Mouse (Mus musculus) adrenal gland, postnatal 36 days (tissue): ENCODE results near the gene Piezo1. TPM values are rescaled to one million over a fixed set of nuclear protein-coding genes. Genes with fewer than 3 reads are reported as not detected.
"Not testable (repeated sequence)": the region's sequence is repeated elsewhere in the genome, so short reads cannot be mapped to it uniquely, and the experiment has no call there.

Experiments used
- DNase-seq, 2 experiments: peaks; one replicate each; pipeline ENCODE4 v3.0.0; 2021; ENCODE audit warnings: mixed read lengths in 1 of 2
- long read RNA-seq, 2 experiments: library from polyadenylated mRNA; stranded (forward); transcript quantifications; one replicate each; pipeline ENCODE4 v2.0.0; 2021; ENCODE audit warnings: borderline sequencing depth in 2 of 2
- total RNA-seq, 2 experiments: library from RNA; stranded (reverse); gene quantifications; 2 replicates each; pipeline ENCODE4 v1.2.3; 2021

Gene Piezo1
- total RNA-seq: 10 to 100 TPM; 19.5 to 24.7 TPM
- long read RNA-seq, experiment 1, partial matches to known transcripts: 2 of 2 reads
- long read RNA-seq, experiment 1, other reads (novel, unspliced or antisense): 0 of 2 reads
- long read RNA-seq, experiment 2, partial matches to known transcripts: 1 of 4 reads
- long read RNA-seq, experiment 2, other reads (novel, unspliced or antisense): 3 of 4 reads

DNA sequence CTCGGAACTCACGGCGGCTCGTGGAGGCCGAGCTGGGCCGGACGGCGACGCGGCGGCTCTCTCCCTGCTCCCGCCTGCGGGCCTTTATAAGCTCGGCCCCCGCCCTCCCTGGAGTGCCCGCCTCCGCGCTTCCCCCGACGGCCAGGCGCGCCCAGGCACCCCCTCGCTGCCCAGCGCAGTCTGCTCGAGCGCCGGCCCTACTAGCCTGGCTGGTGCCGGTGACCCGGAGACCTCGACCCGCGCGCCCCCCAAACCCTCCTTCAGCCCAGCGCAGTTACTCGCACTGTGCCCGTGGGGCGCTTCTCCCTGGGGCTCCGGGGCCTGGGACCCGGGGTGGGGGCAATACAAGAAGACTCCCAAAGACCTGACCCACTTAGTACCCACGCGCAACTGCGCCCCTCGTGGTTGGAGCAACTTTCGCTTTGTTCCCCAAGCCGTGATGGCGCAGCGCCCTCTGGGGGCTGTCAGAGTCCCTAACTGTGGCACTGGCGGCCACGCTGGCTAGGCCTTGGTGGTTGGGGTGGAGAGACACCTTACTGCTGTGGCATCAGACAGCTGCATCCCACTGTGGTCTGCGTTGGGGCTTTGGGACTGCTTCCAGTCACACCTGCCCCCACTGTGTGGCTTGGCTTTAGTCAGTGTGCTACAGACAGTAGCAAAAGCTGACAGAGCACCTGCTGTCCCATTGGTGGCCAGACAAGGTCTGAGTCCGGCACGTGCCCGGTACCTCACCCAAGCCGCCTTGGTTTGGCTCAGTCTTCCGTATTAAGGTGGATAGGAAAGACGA lies at the start of gene Piezo1:
Gene Piezo1, minus strand, starts transcription at position 65 of the 787 bp plus-strand sequence.
- DNase-seq: peak; percentile 93 to 95

DNA sequence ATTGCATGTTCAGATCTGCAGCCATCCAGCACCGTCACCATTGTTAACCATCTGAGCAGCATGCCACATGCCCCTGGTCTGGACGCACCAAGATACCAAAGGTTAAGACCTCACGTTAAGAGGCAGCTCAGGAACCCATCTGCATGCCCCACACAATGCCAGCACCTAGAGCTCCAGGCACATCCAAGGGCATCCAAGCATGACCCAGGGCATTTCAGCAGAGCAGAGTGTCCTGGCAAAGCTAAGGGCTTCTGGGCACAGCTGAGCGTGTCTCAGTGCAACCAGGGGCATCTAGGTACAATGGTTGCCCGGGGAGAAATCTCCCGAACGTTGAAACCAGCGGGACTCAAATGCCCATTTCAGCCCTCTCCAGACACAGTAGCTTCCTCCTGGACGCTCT lies 49.5 kb upstream of the Piezo1 start:
- no peak for DNase-seq

DNA sequence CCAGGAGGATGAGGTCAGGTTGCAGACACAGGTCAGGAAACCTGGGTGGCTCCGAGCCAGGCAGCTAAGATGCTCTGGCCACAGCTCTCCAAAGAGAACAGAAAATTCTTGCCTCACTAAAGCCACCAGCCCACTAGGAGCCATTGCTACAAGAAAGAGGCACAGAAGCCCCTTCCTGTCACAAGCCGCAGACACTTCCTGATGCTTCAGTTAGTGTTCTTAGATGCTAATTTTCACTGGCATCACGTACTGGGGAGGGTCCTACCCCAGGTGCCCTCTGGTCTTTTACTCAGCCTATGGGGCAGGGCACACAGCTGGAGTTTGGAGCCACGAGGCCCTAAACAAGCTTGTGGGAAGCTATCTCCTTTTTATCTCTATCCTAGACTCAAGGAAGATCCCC lies 44.9 kb upstream of the Piezo1 start:
- DNase-seq: no peak

DNA sequence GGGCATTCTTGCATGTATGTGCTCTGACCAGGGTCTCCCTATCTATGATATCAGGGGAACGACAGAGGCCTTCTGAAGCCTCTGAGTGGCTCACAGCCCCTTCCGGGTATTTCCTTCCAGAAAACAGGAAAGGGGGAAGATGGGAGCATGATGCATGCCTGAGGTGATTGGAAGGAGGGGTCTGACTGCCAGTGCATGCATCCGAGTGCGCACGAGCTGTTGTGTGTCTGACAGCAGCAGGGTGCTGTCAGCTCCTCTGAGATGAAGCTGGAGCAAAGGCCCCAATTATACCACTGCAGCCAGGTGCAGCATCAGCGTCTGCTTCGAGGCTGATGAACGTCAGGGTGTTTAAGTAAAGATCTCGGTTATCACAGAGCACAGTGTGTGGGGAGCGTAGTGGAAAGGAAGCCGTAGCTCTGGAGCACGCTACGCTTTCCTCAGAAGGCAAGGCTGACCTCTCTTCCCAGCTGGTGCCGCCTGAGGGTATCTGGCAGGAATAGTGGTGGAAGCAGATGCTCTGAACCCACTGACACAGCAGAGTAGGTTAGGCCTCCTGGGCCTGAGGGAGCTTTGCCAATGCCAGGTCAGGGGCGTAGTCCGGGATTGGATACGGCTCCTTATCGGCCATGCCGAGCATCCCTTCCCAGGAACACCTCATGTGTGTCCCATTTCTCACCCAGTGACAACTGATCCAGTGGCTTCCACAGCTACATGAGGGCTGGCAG lies 42.8 kb upstream of the Piezo1 start:
- DNase-seq: no peak

DNA sequence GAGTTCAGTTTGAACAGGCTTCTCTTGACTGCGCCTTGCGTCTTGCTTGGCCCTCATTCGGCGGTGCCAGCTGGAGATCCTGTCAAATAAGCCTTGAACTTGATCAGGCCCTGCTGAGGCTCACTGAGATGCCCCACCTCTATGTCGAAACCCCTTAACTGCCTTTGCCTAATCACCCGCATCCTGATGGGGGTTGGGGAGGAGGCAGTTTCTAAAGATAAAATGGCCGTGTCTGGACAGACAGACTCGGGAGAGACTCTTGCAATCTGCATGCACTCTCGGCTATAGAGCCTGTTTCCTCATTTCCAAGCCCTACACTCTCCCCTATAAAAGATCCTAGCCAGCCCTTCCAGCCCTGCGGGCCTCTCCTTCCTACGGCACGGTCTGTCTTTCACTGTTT lies 42.1 kb upstream of the Piezo1 start:
- DNase-seq: no peak

DNA sequence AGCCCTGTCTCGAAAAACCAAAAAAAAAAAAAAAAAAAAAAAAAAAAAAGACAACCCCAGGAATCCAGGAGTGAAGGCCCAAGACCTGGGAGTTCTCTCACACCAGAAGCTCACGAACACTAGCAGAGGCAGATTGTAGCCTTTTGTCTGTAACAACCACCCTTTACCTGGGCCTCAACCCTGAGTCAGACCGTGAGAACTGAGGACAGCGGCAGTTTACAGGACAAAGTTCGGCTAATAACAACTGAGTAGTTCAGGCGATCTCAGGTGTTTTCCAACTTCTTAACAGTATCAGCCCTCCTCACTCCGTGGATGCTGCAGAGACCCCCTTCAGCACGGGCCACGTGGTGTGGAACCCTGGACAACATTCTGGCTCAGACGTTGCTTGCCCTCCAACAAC lies 35.6 kb upstream of the Piezo1 start:
- DNase-seq: no peak

DNA sequence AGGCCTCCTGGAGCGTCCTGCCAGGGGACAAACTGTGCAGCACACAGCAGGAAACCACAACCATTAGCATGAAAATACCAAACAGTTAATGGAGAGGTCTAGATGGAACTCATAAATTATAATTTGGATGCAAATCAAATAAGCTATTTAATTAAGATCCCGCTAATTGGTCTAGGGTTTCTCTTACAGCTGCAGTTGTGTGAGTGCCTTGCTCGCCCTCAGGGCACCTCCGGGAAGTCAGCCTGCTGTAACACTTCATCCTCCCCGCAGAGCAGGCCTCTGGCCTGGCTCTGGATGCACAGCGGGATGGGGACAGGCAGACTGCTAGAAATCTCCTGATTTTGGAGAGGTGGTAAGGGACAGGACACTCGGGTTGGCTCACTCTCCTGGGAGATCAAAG lies 35.0 kb upstream of the Piezo1 start:
- DNase-seq: no peak

DNA sequence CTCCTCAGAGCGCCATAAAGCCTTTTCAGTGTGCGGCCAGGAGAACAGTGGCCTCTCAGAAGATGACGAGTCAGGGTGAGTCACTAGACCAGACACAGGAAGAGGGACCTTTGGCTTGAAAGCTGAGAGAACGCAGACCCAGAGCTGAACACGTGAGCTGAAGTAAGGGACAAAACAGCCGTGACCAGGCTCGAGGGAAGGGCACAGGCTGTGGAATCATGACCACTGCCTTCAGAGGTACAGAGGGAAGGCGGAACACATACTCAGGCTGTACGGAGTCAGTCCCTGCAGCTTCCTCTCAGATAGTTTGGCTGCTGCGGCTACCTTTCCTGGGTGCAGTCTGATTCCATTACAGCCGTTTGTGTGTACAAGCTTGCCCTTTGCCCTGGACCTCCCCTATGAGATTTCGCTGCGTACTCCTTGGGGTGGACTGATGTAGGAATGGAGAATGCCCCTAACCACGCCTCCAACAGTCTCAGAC lies 34.3 kb upstream of the Piezo1 start:
- DNase-seq: peak; percentile 43 to 52

DNA sequence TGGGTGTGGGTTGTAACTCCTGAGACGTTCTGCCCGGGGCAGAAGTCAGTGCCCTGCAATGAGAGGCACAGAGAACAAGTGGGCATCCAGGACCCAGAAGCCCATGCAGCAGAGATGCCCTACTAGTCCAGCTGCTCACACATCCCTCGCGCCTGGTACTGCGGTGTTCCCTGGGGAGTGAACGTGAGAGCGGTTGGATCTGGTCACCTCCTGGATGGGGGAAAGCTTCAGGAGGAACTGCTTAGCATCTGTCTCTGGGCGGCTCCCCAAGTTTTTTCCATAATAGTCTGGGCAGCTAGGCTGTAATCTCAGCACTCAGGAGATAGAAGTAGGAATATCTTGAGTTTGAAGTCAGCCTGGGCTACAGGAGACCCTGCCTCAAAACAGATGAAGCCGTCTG lies 33.9 kb upstream of the Piezo1 start:
- no peak for DNase-seq

DNA sequence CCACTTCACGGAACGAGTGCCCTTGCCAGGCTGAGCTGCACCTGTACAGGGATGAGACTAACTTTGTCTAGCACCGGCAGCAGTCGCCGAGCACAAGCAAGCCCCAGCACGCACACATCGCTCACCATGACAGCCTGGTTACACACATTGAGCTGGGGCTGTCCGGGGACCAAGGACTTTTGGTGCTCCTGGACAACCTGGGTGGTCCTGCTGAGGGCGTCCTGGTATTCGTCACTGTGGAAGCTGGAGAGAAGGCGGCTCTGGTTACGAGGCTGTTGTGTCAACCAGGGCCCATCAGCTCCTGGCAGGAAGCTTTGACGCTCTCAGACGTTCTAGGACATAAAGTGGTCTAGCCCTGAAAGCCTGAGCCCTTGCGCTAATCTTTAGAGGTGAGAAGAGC lies 29.8 kb upstream of the Piezo1 start:
- DNase-seq: no peak

DNA sequence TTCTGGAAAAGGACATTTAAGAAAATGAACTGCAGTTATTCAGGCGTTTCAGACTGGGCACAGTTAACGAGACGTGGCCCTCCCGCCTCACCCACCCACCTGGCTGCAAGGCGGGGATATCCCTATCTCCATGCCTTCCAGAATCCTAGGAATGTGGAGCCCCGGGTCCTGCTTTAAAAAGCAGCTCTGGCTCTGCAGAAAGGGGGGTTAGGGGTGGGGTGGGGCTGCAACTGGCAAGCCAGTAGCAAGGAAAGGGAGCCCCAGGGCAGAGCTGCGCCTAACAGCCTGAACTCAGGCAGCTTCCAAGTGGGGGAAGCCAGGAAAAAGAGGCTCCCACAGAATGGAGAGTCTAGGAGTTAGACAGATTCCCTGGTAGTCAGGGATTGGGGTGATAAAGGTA lies 28.1 kb upstream of the Piezo1 start:
- no peak for DNase-seq

DNA sequence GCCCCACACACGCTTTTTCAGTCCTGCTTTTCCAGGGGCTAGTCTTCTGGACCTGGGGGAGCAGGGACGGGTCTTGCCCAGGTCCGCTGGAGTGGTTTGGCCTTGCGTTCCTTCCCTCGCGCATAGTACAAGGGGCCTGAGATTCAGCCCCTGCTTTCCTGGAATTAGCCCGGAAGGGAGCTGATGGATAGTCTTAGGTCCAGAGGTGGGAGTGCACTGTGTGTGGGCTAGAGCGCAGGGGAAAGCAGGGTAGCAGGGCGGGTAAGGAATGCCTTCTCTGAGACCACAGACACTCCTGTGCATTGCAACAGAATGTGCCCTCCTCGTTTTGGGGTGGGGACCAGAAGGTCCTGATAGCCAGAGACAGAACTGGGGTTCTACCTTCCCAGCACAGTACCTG lies 26.0 kb upstream of the Piezo1 start:
- DNase-seq: no peak

DNA sequence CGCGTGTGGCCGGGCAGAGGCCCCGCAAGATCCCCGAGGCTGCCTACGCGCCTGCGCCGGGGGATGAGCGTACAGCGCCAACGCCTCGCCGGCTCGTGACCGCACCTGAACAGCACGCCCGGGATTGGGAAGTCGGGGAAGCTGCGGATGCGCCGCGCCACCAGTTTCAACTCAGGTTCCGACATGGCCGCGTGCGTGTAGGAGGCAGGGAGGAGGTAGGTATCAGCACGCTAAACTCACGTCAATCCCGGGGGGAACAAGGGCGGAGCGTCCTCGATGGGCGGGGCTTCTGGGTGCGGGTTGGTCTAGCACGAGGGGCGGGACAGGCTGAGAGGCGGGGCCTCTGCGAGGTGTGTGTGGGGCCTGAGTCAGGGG lies 25.5 kb upstream of the Piezo1 start, which contains the start of gene Aprt:
Gene Aprt, minus strand, starts transcription at position 262 of the 375 bp plus-strand sequence.
- DNase-seq: peak; percentile 96 to 98

DNA sequence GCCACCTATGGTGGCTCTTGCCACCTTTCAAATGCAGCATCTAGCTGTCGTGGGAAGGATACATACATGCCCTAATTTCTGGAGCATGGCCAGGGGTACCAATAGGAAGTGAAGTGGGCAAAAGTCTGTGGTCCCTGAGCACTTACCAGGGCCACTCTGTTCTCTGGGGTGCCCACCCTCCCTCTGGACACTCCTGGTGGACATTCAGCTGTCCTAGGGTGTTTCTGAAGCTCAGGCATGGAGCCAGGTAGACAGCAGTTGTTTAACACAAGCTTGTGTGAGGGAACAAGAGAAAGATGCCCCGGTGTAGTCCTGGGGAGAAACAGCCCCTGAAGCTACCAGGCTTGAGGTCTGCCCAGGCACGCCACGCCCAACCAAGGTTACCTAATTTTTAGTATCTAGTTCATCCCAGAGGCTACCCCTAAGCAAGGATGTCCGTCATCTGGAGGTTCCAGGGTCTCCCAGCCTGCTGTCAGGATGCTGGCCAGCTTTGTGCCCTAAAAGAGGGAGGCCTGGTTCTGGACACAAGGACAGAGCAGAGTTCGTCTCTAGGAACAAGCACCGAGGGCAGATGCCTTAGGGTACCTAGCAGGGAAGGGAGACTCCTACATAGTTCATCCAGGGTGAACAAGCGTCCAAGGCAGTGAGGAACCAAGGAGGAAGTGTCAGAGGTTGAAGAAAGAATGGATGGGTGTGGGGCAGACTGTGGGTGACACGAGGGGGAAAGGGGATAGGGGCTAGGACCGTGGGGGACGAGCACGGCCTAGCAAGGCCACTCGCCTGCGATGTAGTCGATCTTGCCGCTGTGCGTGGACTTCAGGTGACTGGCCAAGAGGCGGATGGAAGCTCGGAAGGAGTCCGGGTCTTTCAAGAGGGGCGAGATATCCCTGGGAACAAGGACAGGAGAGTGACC lies 24.9 kb upstream of the Piezo1 start:
- no peak for DNase-seq

DNA sequence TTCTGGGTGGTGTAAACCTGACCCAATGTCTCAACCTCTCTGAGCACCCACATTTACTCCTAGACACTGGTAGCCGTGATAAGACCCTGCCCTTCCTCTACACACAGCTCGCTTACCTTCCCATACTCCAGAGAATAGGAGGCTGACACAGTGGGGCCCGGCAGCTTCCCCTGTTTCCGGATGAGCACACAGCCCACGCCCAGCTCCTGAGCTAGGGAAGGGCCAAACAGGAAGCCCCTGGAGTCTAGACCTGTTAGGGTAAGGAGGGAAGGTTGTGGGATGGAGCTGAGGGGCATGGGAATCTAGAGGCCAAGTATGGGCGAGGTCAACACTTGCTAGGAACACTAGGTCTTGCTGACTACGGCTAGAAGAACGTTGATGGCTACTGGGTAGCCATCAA lies 24.2 kb upstream of the Piezo1 start:
- no peak for DNase-seq

DNA sequence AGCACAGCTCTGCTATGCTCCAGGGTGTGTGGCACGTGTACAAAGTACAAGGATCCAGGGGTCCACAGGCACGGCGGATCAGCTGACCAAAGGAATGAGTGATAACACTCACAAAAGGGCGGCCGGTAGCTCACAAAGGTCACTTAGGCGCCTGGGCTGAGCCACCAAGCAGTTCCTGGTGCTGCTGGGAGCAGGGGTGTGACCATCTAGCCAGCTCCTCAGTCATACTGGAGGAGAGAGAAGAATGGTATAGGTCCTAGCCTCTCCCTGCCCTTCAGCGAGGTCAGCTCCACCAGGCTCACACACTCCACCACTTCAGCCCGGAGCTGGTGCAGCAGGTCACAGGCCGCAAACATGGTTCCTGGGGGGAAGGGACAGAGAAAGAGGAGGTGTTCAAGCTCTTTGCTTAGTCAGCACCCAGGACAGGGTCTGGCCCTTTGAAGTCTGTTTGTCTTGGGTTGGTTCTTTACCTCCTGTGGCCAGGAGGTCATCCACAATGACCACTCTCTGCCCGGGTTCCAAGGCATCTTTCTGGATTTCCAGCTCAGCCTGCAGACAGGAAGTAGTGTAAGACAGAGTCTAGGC lies 23.6 kb upstream of the Piezo1 start:
- no peak for DNase-seq

DNA sequence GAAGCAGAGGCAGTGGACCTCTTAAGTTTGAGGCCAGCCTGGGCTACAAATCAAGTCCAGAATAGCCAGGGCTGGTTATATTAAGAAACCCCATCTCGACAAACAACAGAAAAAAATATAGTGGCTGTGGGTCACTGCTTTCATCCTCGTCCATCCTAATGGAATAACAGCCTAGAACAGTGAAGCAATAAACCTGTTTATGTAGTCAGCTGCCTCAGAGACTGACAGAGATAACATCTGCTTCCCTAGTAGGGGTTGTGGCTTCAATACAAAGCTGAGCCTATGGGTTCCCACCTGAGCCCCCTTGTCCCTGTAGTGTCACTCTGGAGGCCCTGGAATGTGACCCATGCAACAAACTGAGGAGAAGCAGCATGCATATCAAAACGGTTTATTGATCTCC lies 23.1 kb upstream of the Piezo1 start:
- DNase-seq: no peak

DNA sequence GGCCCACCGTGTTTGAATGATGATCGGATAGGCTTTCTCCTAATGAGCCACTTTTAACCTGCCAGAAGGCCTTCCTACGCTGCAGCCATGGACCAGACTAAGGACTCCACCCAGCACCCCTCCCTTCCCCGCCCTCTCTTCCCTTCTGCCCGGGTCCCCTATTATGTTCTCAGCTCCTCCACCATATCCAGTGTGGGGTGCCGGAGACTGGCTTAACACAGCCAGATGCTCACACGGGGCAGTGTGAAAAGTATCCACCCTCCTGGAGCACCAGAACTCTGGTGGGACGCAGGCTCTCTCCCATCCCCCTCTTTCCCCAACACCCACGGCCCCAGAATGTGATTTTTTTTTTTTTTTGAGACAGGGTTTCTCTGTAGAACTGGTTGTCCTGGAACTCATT lies 22.4 kb upstream of the Piezo1 start:
- DNase-seq: no peak

DNA sequence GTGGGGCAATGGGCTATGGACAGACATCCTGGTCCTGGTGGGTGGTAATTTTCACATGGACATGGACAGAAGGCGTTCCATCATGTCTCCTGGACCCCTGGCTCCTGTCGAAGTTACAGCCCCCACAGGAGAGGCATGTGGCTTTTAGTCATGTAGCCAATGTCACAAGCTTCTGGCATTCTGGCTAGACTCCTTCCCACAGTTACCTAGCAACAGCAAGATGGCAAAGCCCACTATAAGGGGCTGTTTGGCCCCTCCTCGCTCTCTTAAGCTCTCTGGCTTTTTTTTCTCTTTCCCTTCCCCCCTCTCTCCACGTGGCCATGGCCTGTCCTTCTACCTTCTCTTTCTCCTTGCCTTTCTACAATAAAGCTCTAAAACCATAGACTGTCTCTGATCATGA lies 22.0 kb upstream of the Piezo1 start:
- DNase-seq: not testable (repeated sequence)

DNA sequence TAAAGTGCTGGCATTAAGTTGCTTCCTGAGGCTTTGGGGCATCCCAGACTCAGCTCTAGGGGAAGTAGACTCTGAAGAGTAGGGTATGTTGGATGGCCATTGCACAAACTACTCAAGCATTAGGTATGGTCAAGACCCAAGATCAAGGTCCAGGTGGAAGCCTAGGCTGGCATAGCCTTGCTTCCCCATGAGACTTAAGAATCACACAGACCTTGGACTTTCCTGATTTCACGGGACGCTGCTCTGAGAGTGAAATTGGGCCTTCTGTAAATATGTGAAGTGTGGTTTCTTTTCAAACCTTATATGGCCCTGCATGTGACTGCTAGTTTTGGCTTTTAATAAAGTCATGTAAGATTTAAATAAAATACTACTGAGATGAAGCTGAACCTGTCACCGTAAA lies 21.6 kb upstream of the Piezo1 start:
- DNase-seq: no peak

DNA sequence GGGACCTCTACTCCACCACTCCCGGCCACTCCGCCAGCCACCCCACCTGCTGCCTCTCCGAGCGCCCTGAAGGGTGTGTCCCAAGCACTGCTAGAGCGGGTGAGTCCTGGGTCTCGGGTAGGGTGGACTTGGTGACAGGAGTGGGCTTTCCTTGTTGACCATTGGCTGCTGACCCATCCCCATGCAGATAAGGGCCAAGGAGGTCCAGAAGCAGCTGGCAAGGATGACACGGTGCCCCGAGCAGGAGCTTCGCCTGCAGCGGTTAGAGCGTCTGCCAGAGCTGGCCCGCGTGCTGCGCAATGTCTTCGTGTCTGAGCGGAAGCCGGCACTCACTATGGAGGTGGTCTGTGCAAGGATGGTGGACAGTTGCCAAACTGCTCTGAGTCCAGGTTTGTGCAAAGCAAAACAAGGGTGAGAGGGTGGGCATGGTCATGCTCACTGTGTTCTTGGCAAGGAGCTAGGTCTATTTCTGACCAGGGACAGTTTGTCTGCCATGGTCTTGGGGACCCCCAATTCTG lies 20.7 kb upstream of the Piezo1 start:
- no peak for DNase-seq

DNA sequence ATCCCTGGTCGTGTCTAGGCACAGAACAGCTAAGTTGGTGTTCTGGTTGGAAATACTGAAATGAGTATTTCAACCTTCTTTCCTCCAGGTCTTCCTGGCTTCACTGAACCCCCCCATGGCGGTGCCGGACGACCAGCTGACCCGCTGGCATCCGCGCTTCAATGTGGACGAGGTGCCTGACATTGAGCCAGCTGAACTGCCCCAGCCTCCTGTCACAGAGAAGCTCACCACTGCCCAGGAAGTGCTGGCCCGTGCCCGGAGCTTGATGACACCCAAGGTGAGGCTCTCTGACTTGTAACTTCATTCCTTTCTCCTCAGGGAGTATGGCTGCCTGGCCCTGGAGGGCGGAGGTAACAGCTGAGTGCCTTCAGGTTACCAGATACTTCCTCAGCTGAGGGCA lies 20.0 kb upstream of the Piezo1 start:
- no peak for DNase-seq
